Mouse (Mus musculus) layer of hippocampus, adult 9-11 months (tissue): ENCODE results near the gene Clec16a.

Experiments
- DNase-seq: peaks from one replicate; pipeline ENCODE4 v3.0.0; 2022

The Clec16a gene

DNA sequence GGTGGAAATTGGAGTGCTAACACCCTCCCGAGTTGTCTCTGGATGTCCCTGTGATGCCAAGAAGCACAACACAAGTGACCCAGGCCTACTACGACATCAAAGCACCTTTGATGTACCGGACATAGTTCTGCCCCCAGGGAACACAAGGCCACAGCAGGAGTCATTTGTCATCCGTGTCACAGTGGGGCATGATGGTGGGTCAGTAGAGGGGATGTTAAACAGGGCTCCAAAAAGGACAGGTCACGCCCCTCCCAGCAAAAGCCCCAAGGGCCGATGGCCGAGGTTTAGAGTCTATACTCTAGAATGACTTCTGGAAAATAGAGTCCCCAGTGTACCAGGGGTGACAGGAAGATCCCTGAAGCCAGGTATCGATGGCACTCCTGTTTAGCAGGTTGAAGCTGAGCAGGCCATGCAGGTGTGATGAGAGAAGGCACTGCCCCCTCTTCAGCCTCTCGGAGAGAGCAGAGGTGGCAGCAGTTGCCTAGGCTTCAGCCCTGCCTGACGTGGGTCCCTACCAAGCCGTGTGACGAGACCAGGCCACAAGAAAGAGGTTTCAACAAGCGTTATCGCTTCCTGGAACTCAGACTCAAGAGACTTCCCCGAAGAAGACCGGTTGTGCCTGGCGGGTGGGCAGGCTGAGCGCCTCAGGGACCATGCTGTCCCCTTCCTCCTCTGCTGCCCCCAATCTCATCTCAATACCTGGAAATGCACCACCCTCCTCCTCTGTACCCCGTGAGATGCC is 226.8 kb downstream of the Clec16a start:
- no peak for DNase-seq

DNA sequence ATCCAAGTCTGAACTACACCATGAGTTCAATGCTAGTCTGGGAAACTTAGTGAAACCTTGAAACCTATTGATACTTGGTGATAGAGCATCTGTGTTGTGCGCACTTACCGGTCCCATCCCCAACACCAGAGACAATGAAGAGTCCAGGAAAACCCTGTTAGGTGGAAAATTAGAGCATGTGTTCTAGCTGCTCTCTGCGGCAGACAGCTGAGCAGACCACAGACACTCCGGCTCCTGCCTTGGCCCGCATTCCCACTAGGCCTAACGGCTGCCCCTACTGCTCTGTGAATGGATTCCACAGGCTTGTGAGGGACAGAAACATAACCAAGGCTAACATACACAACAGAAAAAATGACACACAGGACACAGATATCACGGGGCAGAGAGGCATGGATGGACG is 228.4 kb downstream of the Clec16a start:
- no peak for DNase-seq

DNA sequence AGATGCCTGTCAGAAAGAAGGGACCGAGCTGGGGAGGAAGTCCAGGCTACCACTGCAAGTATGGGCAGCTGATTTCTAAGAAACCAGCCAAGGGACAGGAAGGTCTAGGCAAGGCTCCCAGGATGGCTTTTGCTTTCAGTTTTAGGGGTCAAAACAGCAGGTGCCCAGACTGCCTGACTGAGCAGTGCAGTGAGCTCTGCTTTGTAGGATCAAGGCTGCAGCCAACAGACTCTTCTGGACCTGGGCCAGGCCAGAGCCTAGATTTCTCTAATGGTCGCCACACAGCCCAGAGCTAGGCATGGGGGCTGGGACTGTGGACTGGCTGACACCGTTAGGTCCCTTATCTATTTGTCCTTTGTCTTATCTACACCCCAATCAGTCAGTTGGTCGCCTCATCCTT is 229.6 kb downstream of the Clec16a start:
- DNase-seq = no peak

DNA sequence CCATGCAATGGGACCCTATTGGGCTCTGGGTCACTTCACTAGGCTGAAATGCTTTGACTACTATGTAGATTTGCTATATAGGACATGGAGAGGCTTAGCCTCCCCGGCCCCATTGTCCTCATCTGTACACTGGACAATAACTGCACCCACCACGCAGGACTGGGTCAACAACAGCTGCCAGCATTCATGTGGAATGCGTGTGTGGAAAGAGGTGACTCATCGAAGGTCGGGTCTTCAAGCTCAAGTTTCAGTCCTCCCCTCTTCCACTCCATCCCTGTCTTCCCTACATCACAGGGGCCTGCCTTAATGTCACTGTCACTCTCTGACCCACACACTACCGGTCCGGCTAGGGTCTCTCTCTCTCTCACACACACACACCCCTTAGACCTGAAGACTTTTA is 231.2 kb downstream of the Clec16a start:
- no peak for DNase-seq

DNA sequence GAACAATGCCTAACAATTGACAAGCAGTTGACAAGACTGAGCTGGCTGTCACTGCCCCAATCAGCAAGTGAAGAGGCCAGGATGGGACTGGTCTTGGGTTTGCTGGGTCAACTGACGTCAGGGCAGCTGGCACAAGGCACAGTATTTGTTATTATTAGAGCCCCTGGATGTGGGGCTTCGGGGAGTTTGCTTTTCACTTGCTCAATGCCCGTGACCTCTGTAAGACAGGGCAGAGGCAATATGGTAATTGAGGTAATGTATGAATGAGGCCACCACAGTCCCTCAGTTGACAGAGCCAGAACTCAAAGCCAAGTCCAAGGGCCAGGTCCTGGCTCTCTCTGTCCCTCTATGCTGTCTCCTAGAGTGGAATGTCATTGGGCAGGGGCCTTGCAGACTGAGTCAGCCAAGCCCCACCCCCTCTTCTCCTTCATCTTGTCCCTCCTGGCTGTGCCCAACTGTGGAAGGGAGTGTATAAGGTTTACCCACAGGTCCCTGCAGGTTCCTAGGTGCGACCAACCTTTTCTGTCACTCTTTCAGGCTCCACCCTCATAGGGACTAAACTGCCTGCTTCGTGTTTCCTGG is 232.5 kb downstream of the Clec16a start:
- no peak for DNase-seq

DNA sequence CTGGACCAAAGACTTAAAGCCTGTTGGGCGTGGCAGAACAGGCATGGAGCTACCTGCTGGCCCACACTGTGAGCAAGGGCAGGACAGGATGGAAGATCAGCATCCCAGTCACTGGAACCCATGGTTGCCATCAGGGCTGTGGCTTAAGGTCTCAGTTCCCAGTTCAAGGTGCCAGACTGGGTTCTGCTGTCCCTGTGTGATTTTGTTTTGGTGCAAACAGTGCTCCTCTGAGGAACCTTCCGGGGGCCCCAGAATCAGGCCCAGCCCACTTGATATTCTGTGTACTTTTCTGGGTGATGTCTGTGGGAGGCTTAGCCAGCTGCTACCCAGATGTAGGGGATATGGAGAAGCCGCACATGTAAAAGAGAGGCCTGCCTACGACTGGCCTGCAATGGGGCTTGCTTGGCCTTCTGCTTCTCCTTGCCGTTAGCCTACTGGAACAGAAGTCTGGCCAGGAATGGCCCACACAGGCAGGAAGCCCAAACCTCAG is 235.5 kb downstream of the Clec16a start:
- DNase-seq = no peak

DNA sequence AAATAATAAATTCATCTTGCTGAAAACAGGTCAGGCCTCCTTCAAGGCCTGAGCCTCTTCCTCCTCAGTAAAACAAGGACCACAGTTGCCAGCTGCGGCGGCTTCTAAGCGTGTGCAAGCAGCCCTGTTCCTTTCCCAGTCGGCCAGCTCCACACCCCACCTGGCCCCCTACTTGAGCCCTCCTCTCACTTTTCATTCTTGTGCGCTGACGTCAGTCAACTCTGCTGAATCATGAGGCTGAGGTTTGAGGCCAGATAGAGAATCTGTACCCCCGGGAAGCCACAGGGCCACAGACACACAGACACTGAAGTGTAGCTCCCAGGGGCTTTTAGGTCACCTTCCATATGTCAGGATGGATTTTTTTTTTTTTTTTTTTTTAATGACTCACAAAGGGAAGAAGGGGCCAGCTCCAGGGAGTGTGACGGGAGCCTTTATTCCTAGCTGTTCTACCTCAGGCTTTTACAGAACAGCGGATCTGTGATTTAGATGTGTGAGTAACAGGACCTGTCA is 236.8 kb downstream of the Clec16a start:
- no peak for DNase-seq

DNA sequence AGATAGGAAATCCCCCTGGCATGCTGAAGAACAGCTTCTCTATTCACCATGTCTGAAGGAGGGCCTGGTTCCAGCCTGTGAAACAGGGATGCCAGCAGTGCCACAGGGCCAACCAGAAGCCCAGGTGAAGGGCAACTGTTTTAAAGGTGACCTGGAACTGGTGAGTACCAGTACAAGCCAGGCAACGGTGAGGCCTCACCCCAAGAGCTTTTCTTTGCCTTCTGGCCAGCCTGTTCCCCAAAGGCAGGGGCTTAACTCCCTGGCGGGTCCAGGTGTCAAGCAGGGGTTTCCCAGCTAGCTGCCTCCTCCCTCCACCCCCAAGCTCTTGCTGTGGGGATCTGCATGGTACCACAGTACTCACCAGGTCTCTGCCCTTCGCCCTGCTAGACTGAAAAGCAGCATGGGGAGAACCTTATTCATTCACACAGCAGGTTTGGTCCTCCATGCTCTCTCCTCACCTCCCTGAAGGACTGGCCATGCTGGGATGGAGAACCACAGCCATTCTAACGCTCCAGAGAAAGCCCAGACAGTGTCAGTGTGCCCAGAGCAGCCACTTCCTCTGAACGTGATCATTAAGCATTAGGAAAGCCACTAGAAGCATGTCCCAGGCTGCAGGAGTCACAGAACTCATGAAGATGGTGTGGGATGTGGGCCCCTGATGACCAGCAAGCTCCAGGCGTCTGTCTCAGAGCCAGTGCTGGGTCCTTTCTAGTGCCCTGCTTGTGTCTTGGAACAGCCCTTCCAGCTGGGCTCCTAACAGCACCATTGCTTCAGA is 237.4 kb downstream of the Clec16a start:
- DNase-seq = no peak

DNA sequence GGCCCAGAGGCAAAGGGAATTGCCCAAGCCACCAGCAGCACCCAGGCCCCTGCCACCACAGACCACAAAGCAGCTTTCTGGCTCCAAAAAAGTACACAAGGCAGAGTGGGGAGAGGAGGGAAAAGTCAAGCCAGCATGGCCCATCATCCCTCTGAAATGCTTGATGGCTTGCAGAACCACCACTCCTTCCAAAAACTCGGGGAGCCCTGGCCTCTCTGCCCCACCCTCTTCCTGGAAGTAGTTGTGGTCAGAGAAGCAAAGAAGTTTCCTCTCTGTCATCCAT is 238.0 kb downstream of the Clec16a start:
- DNase-seq = no peak

DNA sequence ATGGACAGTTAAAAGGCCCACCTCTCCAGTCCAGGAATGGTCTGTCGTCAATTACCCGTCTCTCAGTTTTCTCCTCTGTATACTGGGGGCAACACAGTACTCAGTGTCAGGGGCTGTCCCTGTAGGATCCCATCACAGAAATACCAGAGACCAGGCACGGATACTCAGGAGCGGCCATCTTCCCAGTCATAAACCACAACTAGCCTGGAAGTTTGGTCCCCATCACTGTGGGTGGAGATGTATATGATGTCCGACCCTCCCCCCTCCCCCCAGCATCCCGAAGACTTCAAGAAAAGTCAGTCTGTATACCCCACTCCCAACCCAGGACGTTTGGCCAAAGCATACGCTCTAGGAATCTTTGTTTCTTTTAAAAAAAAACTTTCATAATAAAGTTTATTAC is 238.3 kb downstream of the Clec16a start:
- DNase-seq = no peak

DNA sequence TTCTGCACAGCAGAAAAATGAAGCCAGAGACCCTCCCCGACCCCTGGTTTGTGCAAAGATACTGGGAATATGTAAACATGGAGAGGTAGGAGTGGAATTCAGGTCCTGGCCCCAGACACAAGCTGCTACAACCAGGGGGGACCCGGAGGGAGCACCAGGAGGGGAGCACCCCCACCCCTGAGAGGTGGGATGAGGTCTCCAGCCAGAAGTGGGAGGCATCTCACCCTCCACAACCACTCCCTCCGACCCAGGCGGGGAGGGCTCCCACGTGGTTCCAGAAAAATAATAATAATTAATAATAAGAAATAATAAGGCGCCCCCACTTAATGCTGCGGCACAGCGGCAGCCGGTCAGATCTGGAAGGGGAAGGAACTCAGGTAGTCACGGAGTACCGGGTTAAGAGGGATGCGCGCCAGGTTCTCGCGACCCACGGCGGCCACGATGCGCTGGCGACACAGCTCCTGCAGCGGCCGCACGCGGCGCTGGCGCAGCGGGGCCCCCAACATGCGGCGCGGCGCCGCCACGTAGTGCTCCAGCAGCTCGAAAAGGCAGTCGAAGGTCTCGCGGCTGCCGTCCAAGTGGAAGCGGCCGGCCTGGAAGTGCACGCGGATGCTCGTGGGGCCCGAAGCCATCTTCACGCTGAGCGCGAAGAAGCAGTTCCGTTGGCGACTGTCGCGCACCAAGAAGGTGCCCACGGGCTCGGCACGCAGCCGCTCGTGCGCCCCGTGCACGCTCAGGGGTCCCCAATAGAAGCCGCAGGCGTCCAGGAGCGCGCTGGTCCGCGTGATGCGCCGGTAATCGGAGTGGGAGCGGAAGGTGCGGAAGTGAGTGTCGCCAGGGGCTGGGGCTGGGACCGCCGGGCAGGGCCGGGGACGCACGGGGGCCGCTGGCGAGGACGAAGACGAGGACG is 239.0 kb downstream of the Clec16a start:
- no peak for DNase-seq

DNA sequence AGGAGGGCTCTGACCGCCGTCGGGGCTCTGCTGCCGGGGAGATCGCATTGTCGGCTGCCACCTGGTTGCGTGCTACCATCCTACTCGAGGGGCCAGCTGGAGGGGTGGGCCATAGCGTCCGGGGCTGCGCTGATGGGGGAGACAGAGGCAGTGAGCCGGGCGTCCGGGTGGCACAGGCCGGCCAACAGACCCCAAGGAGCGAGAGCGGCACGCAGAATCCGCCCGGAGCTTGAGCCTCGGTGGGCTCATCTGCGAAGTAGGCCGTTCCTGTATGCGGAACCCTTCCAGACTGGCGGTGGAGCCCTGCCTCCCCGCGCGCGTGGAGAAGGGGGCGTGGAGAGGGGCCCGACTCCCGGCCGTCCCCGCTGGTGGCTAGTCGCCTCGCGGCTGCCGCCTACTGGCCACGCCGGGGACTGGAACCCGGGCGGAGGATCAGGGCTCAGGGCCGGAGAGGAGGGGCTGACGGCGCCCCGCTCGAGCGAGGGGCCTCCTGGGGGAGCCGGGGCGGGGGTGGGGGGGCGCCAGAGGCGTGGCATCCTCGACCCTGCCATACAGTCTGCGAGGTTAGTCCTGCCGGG is 239.7 kb downstream of the Clec16a start:
- DNase-seq = peak; percentile 80

DNA sequence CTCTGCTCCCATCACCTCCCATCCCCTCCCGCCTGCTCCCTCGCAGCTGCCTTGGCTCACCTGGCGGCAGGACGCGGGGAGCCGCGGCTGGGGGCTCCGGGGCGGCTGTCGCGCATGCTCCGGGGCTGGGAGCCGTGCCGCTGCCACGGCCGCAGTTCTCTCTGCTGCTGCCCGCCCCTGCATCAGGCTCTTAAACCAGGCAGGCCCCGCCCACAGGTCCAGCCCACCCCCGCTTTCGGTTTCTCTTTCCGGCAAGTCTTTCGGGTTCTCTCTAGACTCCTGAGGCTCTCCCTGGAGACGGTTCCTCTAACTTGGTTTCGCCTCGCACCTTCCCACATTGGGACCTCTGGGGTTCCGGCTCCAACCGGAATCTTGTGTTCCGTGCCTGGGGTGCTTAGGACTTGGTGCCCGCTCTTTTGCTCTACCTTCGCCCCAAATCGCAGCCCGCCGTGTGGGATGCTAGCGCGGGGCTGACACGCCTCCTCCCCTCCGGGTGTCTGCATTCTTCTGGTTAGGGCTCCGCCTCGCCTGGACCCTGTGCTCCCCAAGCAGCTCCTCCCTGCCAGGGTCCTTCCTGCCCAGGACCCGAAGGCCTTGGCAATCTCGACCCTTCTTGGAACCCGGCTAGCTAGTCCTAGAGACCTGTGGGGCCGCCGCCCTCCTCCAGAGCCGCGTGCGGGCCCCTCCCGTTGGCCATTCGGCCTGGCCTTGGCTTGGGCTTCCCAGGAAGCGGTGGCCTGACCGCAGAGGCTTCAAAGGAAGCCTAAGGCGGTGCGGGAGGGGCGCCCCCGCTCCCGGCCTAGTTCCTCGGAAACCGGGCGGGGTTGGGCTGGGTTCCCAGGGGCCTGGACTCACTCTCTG is 240.5 kb downstream of the Clec16a start, which contains the start of gene Socs1:
Gene Socs1 (minus strand): TSS at position 166 of the 861 bp plus-strand sequence.
- DNase-seq = peak; percentile 84

DNA sequence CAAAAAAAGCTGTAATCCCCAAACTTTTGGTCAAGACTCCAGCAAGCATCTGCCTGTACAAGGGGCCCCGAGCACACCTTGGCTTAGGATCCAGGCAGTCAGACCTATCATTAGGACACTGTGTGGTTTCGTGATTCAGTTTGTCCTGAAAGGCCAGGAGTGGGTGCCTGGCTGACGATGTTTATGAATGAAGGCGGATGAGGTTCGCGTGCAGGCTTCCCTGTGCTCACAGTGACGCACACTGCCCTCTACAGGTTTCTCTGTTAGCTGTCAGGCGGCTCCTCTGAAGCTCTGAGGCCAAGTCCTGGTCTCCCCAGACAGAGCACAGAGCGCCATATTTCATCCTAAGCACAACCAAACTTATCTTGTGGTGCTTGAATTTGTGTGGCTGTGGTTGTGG is 241.1 kb downstream of the Clec16a start:
- peak; percentile 80 for DNase-seq

DNA sequence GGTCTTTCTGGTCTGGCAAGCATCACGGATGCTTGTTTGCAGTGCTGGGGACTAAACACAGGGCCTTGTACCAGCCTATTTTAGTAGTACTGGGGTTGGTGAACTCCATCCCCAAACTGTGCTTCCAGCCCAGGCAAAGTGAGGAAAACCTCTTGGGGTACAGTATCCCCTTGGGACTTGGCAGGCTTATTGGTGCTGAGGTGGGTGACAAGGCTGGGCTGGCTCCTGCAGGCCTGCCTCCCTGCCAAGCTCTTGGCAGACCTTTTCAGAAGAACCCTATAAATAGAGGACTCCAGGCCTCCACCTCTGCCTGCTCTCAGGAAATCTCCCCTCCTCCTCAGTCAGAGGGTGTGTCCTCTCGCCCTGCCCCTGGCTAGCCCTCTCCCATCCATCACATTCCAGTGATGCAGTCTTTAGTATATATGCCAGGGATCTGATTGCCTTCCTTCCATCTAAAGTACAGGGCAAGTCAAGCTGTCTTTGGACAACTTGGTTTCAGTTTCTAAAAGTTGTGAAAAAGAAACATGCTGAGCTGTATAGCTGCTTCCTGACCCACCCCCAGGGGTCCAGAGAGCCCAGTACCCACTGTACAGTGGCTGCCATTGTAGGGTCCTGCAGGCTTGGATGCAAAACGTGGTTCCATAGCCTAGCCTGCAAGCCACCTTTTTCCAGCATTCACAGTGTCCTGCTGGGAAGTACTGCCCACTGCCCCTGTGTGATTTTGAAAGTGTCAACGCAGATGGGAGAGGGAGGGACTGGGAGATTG is 241.8 kb downstream of the Clec16a start:
- DNase-seq = no peak

DNA sequence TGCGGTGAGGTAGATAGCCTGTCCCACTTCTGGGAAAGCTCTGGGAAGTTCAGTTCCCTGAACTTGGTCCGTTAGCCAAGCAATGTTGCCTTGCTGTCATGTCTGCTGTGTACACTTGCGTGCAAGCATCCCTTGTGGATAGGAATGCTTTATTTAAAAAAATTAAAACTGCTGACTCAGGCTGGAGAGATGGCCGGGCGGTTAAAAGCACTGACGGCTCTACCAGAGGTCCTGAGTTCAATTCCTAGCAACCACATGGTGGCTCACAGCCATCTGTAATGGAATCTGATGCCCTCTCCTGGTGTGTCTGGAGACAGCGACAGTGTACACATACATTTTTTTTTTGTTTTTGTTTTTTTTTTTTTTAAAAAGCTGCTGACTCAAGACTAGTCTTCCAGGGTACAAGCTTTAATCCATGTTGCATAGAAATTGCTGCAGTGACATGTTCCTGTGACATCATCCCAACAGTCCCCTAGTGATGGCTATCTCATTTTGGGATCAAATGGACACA is 242.5 kb downstream of the Clec16a start:
- no peak for DNase-seq

DNA sequence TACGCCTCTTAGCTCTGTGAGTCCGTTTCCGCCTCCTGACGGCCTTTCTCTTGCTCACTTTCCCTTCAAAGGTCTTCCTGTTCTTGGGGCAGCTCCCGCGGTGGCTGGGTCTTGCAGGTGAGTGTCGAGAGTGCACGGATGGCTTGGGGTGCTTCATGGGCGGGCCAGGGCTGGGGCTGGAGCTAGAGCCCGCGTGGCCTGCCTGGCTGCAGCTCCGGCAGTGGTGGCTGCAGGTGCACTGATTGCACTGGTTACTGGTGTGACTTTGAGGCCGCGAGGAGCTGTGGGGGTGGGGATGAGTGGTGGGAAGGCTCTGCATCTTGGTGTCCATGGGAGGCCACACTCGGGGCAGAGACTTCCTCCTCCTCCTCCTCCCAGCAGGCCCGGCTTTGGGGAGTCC is 243.1 kb downstream of the Clec16a start, which contains the start of gene Tnp2:
Gene Tnp2 (minus strand): TSS at position 390 of the 400 bp plus-strand sequence.
- DNase-seq = no peak

DNA sequence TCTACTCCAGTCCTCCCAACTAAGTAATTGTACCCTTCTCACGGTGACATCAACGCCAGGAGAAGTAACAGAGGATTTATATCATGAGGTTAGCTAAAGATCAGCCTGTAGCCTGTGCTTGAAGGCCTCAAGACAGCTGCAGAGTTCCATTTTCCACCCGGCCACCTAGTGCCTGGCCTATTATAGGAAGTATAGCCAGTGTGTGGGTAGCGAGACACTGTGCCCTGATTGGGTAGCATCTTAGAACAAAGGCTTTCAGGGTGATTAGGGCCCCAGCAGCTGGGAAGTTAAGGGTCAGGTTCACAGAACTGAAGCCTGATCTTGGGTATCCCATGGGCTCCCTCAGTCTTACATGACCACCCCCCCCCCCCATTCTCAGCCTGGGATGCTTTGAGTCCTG is 243.7 kb downstream of the Clec16a start:
- DNase-seq = no peak

DNA sequence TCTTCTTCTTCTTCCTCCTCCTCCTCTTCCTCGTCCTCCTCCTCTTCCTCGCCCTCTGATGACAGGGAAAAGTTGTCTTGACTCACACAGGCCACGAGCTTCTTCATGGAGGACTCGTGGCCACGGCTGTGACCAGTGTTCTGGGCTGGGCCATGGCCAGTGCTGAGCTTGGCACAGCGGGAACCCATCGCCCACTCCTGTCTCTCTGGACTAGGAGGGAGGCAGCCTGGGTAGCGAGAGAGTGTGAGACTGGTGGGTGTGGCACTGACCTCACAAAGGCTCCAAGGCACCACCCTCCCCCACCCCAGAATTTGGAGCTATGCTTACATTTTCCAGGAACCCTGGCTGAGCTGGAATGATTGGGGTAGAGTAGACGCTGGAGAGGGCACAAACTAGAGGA is 245.6 kb downstream of the Clec16a start, which contains the start of gene Prm3:
Gene Prm3 (minus strand): TSS at position 213 of the 400 bp plus-strand sequence.
- no peak for DNase-seq
